Mouse (Mus musculus): ENCODE measurements around the gene Gas2l1.
A peak's percentile ranks its signal among the peaks of the same experiment; 100 is the strongest.
"Not testable (repeated sequence)": the region's sequence is repeated elsewhere in the genome, so short reads cannot be mapped to it uniquely, and the experiment has no call there.

The Gas2l1 gene

GRCm38 (mm10) chr11:5065056-5065821 is at the start of gene Gas2l1:
Gas2l1 (minus strand) TSS chr11:5065327.
- DNase-seq (ENCODE audit: low spot score) = no peak

- no peak for DNase-seq (ENCODE audit: low spot score)
Measured at GRCm38 (mm10) chr11:5113645-5114044, 48.5 kb upstream of the Gas2l1 start.

- no peak for DNase-seq (ENCODE audit: low spot score)
Measured at GRCm38 (mm10) chr11:5109441-5109840, 44.3 kb upstream of the Gas2l1 start.

GRCm38 (mm10) chr11:5103986-5104509 is 38.9 kb upstream of the Gas2l1 start:
- DNase-seq (ENCODE audit: low spot score) = no peak

- no peak for DNase-seq (ENCODE audit: low spot score)
Measured at GRCm38 (mm10) chr11:5102384-5102783, 37.3 kb upstream of the Gas2l1 start.

- DNase-seq (ENCODE audit: low spot score) = no peak
Measured at GRCm38 (mm10) chr11:5101641-5102040, 36.5 kb upstream of the Gas2l1 start.

- no peak for DNase-seq (ENCODE audit: low spot score)
Measured at GRCm38 (mm10) chr11:5100801-5101200, 35.7 kb upstream of the Gas2l1 start.

- DNase-seq (ENCODE audit: low spot score) = no peak
Measured at GRCm38 (mm10) chr11:5100283-5100682, 35.2 kb upstream of the Gas2l1 start.

- no peak for DNase-seq (ENCODE audit: low spot score)
Measured at GRCm38 (mm10) chr11:5099576-5100183, 34.6 kb upstream of the Gas2l1 start.

- peak; percentile 92 for DNase-seq (ENCODE audit: low spot score)
Measured at GRCm38 (mm10) chr11:5098736-5099542, 33.8 kb upstream of the Gas2l1 start, which contains the start of the genes Rhbdd3 and Ewsr1. Rhbdd3 (plus strand) TSS chr11:5098926. Ewsr1 (minus strand) TSS chr11:5099266.

GRCm38 (mm10) chr11:5098035-5098735 is 33.1 kb upstream of the Gas2l1 start:
- DNase-seq (ENCODE audit: low spot score) = no peak

- DNase-seq (ENCODE audit: low spot score) = no peak
Measured at GRCm38 (mm10) chr11:5096480-5097020, 31.4 kb upstream of the Gas2l1 start.

- DNase-seq (ENCODE audit: low spot score) = no peak
Measured at GRCm38 (mm10) chr11:5095877-5096276, 30.8 kb upstream of the Gas2l1 start.

- no peak for DNase-seq (ENCODE audit: low spot score)
Measured at GRCm38 (mm10) chr11:5091706-5092105, 26.6 kb upstream of the Gas2l1 start.

GRCm38 (mm10) chr11:5089147-5089546 is 24.0 kb upstream of the Gas2l1 start:
- DNase-seq (ENCODE audit: low spot score) = no peak

GRCm38 (mm10) chr11:5076843-5077242 is 11.7 kb upstream of the Gas2l1 start:
- DNase-seq (ENCODE audit: low spot score) = not testable (repeated sequence)

GRCm38 (mm10) chr11:5075760-5076159 is 10.6 kb upstream of the Gas2l1 start:
- DNase-seq (ENCODE audit: low spot score) = no peak

- no peak for DNase-seq (ENCODE audit: low spot score)
Measured at GRCm38 (mm10) chr11:5074882-5075281, 9.8 kb upstream of the Gas2l1 start.

GRCm38 (mm10) chr11:5068126-5068971 is 3.2 kb upstream of the Gas2l1 start:
- no peak for DNase-seq (ENCODE audit: low spot score)

GRCm38 (mm10) chr11:5067063-5067462 is 1.9 kb upstream of the Gas2l1 start:
- DNase-seq (ENCODE audit: low spot score) = no peak

All from urinary bladder, postnatal 10 days (tissue).